Mouse (Mus musculus) embryonic facial prominence, embryonic 11.5 days (tissue): ENCODE results near the gene Zfpl1. TPM values are rescaled to one million over a fixed set of nuclear protein-coding genes. Genes with fewer than 3 reads are reported as not detected.
A peak's percentile ranks its signal among the peaks of the same experiment; 100 is the strongest.
"Not testable (repeated sequence)": the region's sequence is repeated elsewhere in the genome, so short reads cannot be mapped to it uniquely, and the experiment has no call there.

Experiments used
- ATAC-seq: fragments of 200-750 bp; cut with Nextera tagmentation; replicated peaks from 2 replicates; pipeline ENCODE4 v1.8.0; 2017; ENCODE audit warnings: low read depth; ENCODE audit not compliant: insufficient number of reproducible peaks, low FRiP score, low TSS enrichment
- DNase-seq: peaks from one replicate; pipeline ENCODE4 v3.0.0-alpha.2; 2015; ENCODE audit warnings: low spot score
- H3K27ac ChIP-seq: fragments of 300-500 bp; sonication (generic); replicated peaks from 2 replicates; pipeline ENCODE4 v1.5.1; 2014; ENCODE audit warnings: mild to moderate bottlenecking, low read depth, low read length, control low read depth
- H3K27me3 ChIP-seq: fragments of 300-500 bp; sonication (generic); 2 replicates; pipeline ENCODE4 v1.6.1; 2014; ENCODE audit warnings: mild to moderate bottlenecking, low read length, moderate library complexity, mixed read lengths; ENCODE audit not compliant: control insufficient read depth, insufficient read depth
- H3K36me3 ChIP-seq: fragments of 300-500 bp; sonication (generic); replicated peaks from 2 replicates; pipeline ENCODE4 v1.6.1; 2014; ENCODE audit warnings: low read depth, mild to moderate bottlenecking, low read length, moderate library complexity, mixed read lengths; ENCODE audit not compliant: control insufficient read depth, insufficient read depth
- H3K4me1 ChIP-seq: fragments of 300-500 bp; sonication (generic); 2 replicates; pipeline ENCODE4 v1.6.1; 2014; ENCODE audit warnings: low read length, mixed read lengths; ENCODE audit not compliant: control insufficient read depth, insufficient read depth
- H3K4me2 ChIP-seq: fragments of 300-500 bp; sonication (generic); 2 replicates; pipeline ENCODE4 v1.6.1; 2014; ENCODE audit warnings: low read depth, mild to moderate bottlenecking, control low read depth, low read length, moderate library complexity
- H3K4me3 ChIP-seq: fragments of 300-500 bp; sonication (generic); 2 replicates; pipeline ENCODE4 v1.5.1; 2014; ENCODE audit warnings: low read depth, low read length, control low read depth
- H3K9ac ChIP-seq: fragments of 300-500 bp; sonication (generic); replicated peaks from 2 replicates; pipeline ENCODE4 v1.6.1; 2014; ENCODE audit warnings: mild to moderate bottlenecking, control low read depth, low read length
- H3K9me3 ChIP-seq: fragments of 300-500 bp; sonication (generic); replicated peaks from 2 replicates; pipeline ENCODE4 v1.6.1; 2016; ENCODE audit warnings: mild to moderate bottlenecking, low read length, inconsistent platforms, mixed read lengths; ENCODE audit not compliant: control insufficient read depth
- WGBS: fragments of 180-500 bp; shearing (Covaris S2); extraction: QIAGEN DNeasy Blood & Tissue Kit; methylation state at CpG from one replicate; pipeline ENCODE4 v1.1.7; 2014; 5-methylcytosine and 5-hydroxymethylcytosine counted together
- polyA plus RNA-seq: library from polyadenylated mRNA; unstranded; fragments of >200 nt; fragmentation: Nextera tagmentation; extraction: Ambion mirVana; gene quantifications from 2 replicates; pipeline ENCODE4 v1.2.1, GENCODE M21; 2014

The Zfpl1 gene
- polyA plus RNA-seq = 60.7 and 69.9 TPM in 2 replicates

DNA sequence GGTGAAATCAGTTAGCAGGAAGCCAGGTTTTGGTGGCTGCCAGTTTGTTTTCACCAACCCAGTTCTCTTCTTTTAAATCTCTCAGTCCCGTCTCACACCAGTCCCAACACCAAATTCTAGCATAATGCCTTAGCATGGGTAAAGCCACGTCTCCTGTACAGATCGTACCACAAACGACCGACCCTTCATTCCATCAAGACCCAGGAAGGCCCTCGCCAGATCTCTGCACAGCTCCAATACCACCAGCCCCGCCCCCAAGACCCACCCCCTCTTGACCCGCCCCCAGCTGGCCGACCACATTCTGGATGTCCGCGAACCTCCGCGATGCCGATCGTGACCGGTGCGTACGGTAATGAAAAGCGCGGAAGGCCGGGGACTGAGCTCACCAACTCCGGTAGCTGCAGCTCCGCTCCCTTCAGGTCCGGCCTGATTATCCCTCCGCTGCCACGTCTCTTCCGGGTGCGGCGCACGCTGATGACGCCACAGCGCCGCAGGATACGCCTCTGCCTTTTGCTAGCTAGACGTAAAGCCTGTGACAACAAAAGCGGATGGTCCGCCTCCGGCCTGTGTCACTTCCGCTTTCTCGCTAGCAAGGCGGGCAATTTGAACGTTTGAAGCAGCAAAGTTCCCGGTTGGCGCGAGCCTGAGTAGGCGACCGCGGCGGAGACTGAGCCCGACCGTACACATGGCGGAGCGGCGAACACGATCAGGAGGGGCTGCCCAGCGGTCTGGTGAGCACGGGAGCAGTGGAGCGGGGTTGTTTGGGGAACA is at the start of gene Zfpl1, which contains the start of gene Cdca5:
Zfpl1 (minus strand) TSS at position 479 of the 771 bp plus-strand sequence.
Cdca5 (plus strand) TSS at position 506 of the 771 bp plus-strand sequence.
- peak within 1 kb of the TSS; percentile 80 for H3K4me2 ChIP-seq
- no peaks in the 10 kb centered on the region for H3K9me3 ChIP-seq
- no peaks in the 10 kb centered on the region for H3K27me3 ChIP-seq
- peak within 1 kb of the TSS; percentile 74 for H3K9ac ChIP-seq
- DNase-seq = peak; percentile 99
- H3K4me3 ChIP-seq = peak within 1 kb of the TSS; percentile 77
- no peaks in the 10 kb centered on the region for H3K4me1 ChIP-seq
- under 1% methylated on average over 58 of the region's 58 CpGs for WGBS
- peak; percentile 84 for ATAC-seq
- H3K36me3 ChIP-seq = peaks cover 6% of the 10 kb centered on the region
- no peak within 1 kb of the TSS for H3K27ac ChIP-seq

- not testable (repeated sequence) for H3K27ac ChIP-seq, H3K4me2 ChIP-seq, ATAC-seq, H3K9me3 ChIP-seq, H3K36me3 ChIP-seq, H3K4me3 ChIP-seq, H3K9ac ChIP-seq, DNase-seq, H3K4me1 ChIP-seq, H3K27me3 ChIP-seq
- WGBS = 52% methylated on average over 1 of the region's 1 CpGs
Observed at GRCm38 (mm10) chr19:6133197-6133596, 48.4 kb upstream of the Zfpl1 start.

- Histone ChIP-seq H3K36me3 (no peaks in the 10 kb centered on the region; the same call in 1 of the 2 replicates), H3K4me2 (no peak overlapping the region), H3K27ac (no peak overlapping the region), H3K4me1 (no peaks in the 10 kb centered on the region), H3K27me3 (no peaks in the 10 kb centered on the region), H3K9ac (no peak overlapping the region), H3K4me3 (no peak overlapping the region), H3K9me3 (no peaks in the 10 kb centered on the region)
- DNase-seq (no peak), ATAC-seq (no peak)
- 81% methylated on average over 7 of the region's 7 CpGs for WGBS
Observed at GRCm38 (mm10) chr19:6132171-6132827, 47.5 kb upstream of the Zfpl1 start.

- H3K36me3 ChIP-seq, DNase-seq, H3K27ac ChIP-seq, H3K4me2 ChIP-seq, H3K9me3 ChIP-seq, H3K4me3 ChIP-seq, H3K27me3 ChIP-seq, H3K4me1 ChIP-seq, H3K9ac ChIP-seq, ATAC-seq: not testable (repeated sequence)
- 79% methylated on average over 7 of the region's 7 CpGs for WGBS
Observed at GRCm38 (mm10) chr19:6130414-6131128, 45.8 kb upstream of the Zfpl1 start.

GRCm38 (mm10) chr19:6127760-6128341 is 43.1 kb upstream of the Zfpl1 start, which contains the start of gene Snx15:
Gene Snx15 (minus strand): TSS chr19:6128304.
- WGBS = under 1% methylated on average over 32 of the region's 32 CpGs

DNA sequence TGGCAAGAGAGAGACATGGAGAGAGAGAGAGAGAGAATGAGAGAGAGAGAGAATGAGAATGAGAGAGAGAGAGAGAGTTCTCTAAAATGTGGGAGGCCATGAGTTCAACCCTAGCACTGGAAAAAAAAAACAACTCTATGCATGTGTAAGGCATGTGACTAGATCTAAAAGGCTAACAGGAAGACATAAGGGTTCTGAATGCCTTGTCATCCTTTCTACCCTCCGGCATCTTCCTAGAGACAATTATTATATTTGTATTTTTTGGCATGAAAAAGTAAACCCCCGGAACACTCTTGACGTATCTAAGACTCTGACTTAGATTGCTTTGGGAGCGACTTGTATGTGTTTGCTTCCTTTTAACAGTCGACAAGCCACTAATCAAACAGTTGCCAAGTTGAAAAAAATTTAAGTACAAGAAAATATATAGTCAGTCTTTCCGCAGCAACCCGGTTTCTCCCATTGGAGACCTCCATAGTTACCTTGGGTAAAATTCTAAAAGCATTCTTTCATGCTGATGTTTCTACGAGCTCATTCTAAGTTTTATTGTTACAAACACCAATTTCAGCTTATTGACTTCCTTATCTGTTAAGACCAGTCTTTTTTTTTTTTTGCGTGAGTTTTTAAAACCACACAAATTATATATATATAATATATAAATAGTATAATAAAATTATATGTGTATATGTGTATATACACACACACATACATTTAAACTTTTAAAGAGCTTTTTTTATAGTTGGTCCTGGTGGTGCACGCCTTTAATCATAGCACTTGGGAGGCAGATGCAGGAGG is 42.2 kb upstream of the Zfpl1 start:
- H3K4me1 ChIP-seq = no peaks in the 10 kb centered on the region
- peak overlapping the region; percentile 54 for H3K4me3 ChIP-seq
- DNase-seq (no peak), ATAC-seq (no peak)
- H3K27ac ChIP-seq = 0 out of 2 replicates have a peak overlapping the region, but pooled peaks have one; percentile 42
- peak overlapping the region; percentile 69; the same call in 1 of the 2 replicates for H3K9ac ChIP-seq
- peak overlapping the region; percentile 68 for H3K4me2 ChIP-seq
- no peaks in the 10 kb centered on the region for H3K9me3 ChIP-seq
- 72% methylated on average over 10 of the region's 10 CpGs for WGBS
- H3K27me3 ChIP-seq = no peaks in the 10 kb centered on the region
- no peaks in the 10 kb centered on the region for H3K36me3 ChIP-seq

More at GRCm38 (mm10) chr19:6127760-6128341, 43.1 kb upstream of the Zfpl1 start, which contains the start of gene Snx15:
- Histone ChIP-seq H3K9me3 (no peaks in the 10 kb centered on the region), H3K9ac (peak within 1 kb of the TSS; percentile 69), H3K36me3 (no peaks in the 10 kb centered on the region), H3K4me3 (peak within 1 kb of the TSS; percentile 54), H3K4me1 (no peaks in the 10 kb centered on the region), H3K27ac (peak within 1 kb of the TSS; percentile 42), H3K4me2 (peak within 1 kb of the TSS; percentile 68), H3K27me3 (no peaks in the 10 kb centered on the region)
- DNase-seq (peak; percentile 94), ATAC-seq (peak; percentile 89)

- H3K4me3 ChIP-seq = no peak overlapping the region
- no peak overlapping the region for H3K27ac ChIP-seq
- H3K27me3 ChIP-seq = no peaks in the 10 kb centered on the region
- no peak overlapping the region for H3K9ac ChIP-seq
- no peaks in the 10 kb centered on the region for H3K9me3 ChIP-seq
- no peaks in the 10 kb centered on the region for H3K4me1 ChIP-seq
- peak; percentile 78 for DNase-seq
- H3K36me3 ChIP-seq = no peaks in the 10 kb centered on the region
- ATAC-seq = no peak
- no peak overlapping the region for H3K4me2 ChIP-seq
- 19% methylated on average over 4 of the region's 4 CpGs for WGBS
Observed at GRCm38 (mm10) chr19:6126289-6126688, 41.5 kb upstream of the Zfpl1 start.
